Mouse (Mus musculus): ENCODE measurements around the gene Cep164.
A peak's percentile ranks its signal among the peaks of the same experiment; 100 is the strongest.
"Not testable (repeated sequence)": the region's sequence is repeated elsewhere in the genome, so short reads cannot be mapped to it uniquely, and the experiment has no call there.

The Cep164 gene

GRCm38 (mm10) chr9:45828291-45828963 lies at the start of gene Cep164:
Gene Cep164, minus strand, starts transcription at chr9:45828691.
- peak; percentile 91 for DNase-seq (ENCODE audit: low spot score)

GRCm38 (mm10) chr9:45877928-45878327 lies 49.4 kb upstream of the Cep164 start:
- DNase-seq (ENCODE audit: low spot score) = no peak

GRCm38 (mm10) chr9:45870265-45870664 lies 41.8 kb upstream of the Cep164 start:
- peak; percentile 23 for DNase-seq (ENCODE audit: low spot score)

GRCm38 (mm10) chr9:45869181-45869580 lies 40.7 kb upstream of the Cep164 start:
- DNase-seq (ENCODE audit: low spot score) = peak; percentile 43

- DNase-seq (ENCODE audit: low spot score) = no peak
Measured at GRCm38 (mm10) chr9:45861813-45862212, 33.3 kb upstream of the Cep164 start.

- no peak for DNase-seq (ENCODE audit: low spot score)
Measured at GRCm38 (mm10) chr9:45859364-45859763, 30.9 kb upstream of the Cep164 start.

- DNase-seq (ENCODE audit: low spot score) = no peak
Measured at GRCm38 (mm10) chr9:45854136-45854535, 25.6 kb upstream of the Cep164 start.

GRCm38 (mm10) chr9:45853695-45854094 lies 25.2 kb upstream of the Cep164 start:
- no peak for DNase-seq (ENCODE audit: low spot score)

GRCm38 (mm10) chr9:45851776-45852175 lies 23.3 kb upstream of the Cep164 start:
- no peak for DNase-seq (ENCODE audit: low spot score)

- DNase-seq (ENCODE audit: low spot score) = no peak
Measured at GRCm38 (mm10) chr9:45851330-45851729, 22.8 kb upstream of the Cep164 start.

GRCm38 (mm10) chr9:45850528-45851155 lies 22.2 kb upstream of the Cep164 start:
- no peak for DNase-seq (ENCODE audit: low spot score)

GRCm38 (mm10) chr9:45849528-45850408 lies 21.3 kb upstream of the Cep164 start:
- DNase-seq (ENCODE audit: low spot score) = no peak

- DNase-seq (ENCODE audit: low spot score) = no peak
Measured at GRCm38 (mm10) chr9:45846891-45847460, 18.5 kb upstream of the Cep164 start.

- not testable (repeated sequence) for DNase-seq (ENCODE audit: low spot score)
Measured at GRCm38 (mm10) chr9:45846176-45846575, 17.7 kb upstream of the Cep164 start.

GRCm38 (mm10) chr9:45845541-45845940 lies 17.1 kb upstream of the Cep164 start:
- no peak for DNase-seq (ENCODE audit: low spot score)

GRCm38 (mm10) chr9:45843780-45844179 lies 15.3 kb upstream of the Cep164 start:
- no peak for DNase-seq (ENCODE audit: low spot score)

GRCm38 (mm10) chr9:45843007-45843406 lies 14.5 kb upstream of the Cep164 start:
- DNase-seq (ENCODE audit: low spot score) = no peak

- no peak for DNase-seq (ENCODE audit: low spot score)
Measured at GRCm38 (mm10) chr9:45841458-45841857, 13.0 kb upstream of the Cep164 start.

GRCm38 (mm10) chr9:45840331-45840730 lies 11.8 kb upstream of the Cep164 start:
- DNase-seq (ENCODE audit: low spot score) = no peak

GRCm38 (mm10) chr9:45839982-45840300 lies 11.4 kb upstream of the Cep164 start:
- no peak for DNase-seq (ENCODE audit: low spot score)

GRCm38 (mm10) chr9:45839139-45839981 lies 10.9 kb upstream of the Cep164 start:
- no peak for DNase-seq (ENCODE audit: low spot score)

Data from yolk sac, embryonic 10.5 days (tissue).